Mouse (Mus musculus) MN1 (cell line): ENCODE results near the gene Fibp.

ENCODE experiments used
- DNase-seq: peaks from one replicate; pipeline ENCODE4 v3.0.0-alpha.2; 2016; ENCODE audit warnings: low spot score

Gene Fibp

GRCm38 (mm10) chr19:5463791-5464562 lies 3.6 kb downstream of the Fibp start:
- DNase-seq = peak; percentile 25

DNA sequence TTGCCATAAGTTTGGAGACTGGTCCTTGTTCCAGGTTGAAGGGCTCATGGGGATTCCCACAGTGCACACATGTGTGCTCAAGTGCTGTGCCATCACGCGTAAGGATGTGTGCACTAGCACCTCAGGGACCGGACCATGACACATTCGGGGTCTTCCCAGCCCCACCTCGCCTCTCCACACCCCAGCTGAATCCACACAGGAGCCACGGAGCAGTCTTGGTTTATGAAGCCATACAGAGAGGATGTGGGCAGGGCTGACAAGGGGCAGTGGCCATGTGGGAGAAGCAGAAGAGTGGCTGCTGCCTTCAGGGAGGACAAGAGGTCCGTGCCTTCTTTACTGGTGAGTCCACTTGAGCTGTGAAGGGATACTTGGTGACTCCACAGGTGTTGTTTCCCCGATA lies 4.6 kb downstream of the Fibp start:
- no peak for DNase-seq

DNA sequence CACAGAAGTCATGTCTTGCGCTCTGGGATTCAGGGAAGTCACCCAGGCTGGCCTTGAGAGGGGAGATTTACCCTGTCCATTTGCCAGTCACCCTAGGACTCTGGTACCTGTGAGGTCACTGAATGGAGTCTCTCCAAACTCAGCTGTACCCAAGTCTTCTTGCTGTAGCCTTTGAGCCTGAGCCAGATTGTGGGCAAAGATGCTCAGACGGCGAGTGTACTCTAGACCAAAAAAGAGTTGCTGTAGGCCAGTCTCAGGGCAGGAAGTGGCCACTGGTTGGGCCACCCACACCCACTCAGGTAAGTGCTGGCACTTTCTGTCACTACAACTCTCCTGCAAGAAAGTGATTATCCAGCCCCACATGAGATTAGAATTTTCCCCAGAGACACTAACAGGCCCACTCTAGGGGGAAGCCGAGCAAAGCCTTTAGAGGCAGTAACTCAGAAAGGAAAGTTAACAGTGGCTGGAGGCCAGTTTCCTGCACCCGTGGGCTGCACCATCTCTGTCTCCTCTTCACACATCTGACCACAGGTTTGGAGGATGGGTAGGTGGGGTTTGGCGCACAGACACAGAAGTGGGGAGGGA lies 6.6 kb downstream of the Fibp start:
- DNase-seq = no peak

- DNase-seq = no peak
Observed at GRCm38 (mm10) chr19:5468374-5468773, 8.0 kb downstream of the Fibp start, which contains the start of gene Ctsw. TSS of gene Ctsw (minus strand) at chr19:5468507.

DNA sequence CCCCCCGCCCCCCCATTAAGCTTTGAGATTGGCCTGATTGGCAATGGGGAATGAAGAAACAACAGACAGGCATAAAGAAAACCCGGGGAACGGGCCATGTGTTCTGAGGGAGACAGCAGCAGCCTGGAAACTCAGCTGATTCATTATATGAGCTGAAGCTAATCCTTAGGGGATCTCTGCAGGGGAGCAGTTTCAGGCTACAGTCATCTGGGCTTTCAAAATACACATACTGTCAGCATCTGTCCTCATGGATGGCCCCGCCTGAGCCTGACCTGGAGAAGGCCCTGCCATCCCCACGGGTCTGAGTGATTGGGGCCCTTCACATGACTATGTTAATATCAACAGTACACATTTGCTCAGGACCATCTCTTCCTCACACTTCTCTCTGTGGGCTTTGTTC lies 11.4 kb downstream of the Fibp start:
- DNase-seq = peak; percentile 47

DNA sequence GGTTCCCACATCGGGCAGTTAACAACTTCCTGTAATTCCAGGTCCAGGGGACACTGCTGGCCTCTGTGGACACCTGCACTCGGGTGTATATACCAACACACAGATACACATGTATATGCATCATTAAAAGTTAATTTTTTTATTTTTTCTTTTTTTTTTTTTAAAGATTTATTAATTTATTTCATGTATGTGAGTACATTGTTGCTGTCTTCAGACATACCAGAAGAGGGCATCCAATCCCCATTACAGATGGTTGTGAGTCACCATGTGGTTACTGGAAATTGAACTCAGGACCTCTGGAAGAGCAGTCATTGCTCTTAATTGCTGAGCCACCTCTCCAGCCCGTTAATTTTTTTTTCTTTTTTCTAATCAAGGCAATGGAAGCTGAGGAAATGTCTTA lies 12.4 kb downstream of the Fibp start:
- no peak for DNase-seq

- no peak for DNase-seq
Observed at GRCm38 (mm10) chr19:5473720-5474119, 13.3 kb downstream of the Fibp start, which contains the start of gene Efemp2. TSS of gene Efemp2 (plus strand) at chr19:5473954.

DNA sequence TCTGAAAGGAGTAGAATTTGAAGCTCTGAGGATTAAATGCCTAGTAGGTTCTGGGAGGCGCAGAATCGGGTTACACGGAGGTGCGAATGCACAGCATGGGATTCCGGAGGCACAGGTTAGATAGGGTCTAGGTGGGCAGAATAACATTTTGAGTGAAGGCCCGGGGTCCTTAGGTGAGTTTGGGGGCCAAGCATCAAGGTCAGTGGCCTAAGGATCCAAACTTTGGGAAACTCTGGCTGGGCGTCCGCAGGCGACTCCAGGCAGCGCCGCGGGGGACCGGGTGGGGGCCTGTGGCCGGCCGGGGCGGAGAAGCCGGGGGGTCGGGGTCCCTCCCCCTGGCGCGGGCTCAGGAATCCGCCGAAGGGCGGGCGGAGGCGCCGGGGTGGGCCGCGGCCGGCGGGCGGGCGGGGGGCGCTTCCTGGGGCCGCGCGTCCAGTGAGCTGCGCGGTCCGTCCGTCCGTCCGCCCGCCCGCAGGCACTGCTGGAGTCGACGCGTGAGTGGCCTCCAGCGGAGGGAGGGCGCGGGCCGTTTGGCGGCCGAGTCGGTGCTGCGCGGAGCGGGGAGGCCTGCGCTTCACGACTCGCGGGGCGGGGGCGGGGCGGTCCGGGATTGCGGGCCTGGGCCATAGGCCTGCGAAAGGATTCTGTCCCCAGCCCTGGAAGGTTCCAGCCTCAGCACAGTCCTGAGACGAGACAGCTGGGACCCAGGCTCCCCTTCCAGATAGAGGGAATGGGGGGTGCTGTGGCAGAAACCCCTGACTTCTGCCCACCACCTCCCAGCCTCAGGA lies 14.1 kb downstream of the Fibp start:
- DNase-seq = peak; percentile 44

- DNase-seq = no peak
Observed at GRCm38 (mm10) chr19:5475069-5475714, 14.8 kb downstream of the Fibp start.

DNA sequence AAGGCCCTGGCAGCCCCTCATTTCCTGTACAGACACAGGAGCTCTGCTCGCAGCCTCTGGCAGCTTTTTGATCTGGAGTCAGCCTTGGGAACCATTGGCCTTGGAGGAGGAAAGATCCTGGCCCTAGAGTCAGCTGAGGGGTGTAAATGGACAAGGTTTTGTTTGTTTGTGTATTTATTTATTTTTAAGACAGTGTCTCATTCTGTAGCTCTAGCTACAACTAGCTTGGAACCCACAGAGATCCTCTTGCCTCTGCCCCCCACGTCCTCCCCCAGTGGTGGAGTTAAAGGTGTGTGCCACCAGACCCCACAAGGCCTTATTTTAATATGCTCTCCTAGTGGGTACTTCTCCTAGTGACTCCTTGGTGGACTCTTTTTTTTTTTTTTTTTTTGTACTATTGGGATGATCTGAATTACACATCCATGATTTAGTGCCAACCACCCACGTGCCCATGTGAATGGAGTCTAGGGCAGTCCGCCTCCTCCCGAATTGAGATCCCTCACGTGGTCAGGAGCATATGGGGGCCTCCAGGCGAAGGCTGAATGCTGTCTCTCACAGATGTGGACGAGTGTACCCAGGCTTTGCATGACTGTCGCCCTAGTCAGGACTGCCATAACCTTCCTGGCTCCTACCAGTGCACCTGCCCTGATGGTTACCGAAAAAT lies 16.7 kb downstream of the Fibp start:
- DNase-seq = no peak

DNA sequence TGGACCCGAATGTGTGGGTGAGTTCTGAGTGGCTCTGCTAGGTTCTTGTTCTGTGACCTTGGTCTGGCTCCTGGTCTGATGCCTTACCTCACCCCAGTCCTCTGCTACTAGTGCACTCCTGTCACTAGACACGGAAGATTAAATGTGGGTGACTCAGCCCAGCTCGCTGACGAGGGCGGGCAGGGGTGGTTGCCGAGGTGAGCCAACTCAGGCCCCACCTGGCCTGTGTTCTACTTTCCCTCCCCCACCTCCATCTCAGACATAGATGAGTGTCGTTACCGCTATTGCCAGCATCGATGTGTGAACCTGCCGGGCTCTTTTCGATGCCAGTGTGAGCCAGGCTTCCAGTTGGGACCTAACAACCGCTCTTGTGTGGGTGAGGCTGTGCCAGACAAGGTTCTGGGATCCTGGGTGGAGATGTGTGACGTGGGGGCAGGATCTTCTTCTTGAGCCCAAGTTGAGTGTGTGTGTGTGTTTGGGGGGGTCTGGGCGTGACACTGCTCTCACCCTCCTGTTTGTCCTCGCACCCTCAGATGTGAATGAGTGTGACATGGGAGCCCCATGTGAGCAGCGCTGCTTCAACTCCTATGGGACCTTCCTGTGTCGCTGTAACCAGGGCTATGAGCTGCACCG lies 17.4 kb downstream of the Fibp start:
- no peak for DNase-seq

GRCm38 (mm10) chr19:5480016-5480415 lies 19.6 kb downstream of the Fibp start:
- no peak for DNase-seq

GRCm38 (mm10) chr19:5481398-5481797 lies 21.0 kb downstream of the Fibp start:
- DNase-seq = no peak

GRCm38 (mm10) chr19:5483386-5484359 lies 23.3 kb downstream of the Fibp start:
- no peak for DNase-seq

DNA sequence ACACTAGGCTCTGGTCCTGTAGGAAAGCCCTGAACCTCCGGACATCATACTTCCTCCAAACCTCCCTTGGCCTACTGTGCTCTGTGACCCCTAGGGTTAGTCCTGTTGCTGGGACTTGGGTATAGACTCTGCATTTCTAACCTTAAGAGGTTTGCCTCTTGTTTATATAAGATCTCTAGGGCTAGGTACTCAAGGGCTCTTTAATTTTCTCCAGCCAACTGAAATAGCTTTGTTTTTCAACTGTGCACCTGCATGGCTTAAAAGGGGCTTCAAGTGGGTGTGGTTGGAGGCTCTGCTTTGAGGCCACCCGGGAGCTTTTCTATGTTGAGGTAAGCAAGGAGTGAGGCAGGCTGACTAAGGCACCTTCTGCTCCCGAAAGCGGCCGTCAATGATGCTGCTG lies 24.1 kb downstream of the Fibp start:
- DNase-seq = no peak

DNA sequence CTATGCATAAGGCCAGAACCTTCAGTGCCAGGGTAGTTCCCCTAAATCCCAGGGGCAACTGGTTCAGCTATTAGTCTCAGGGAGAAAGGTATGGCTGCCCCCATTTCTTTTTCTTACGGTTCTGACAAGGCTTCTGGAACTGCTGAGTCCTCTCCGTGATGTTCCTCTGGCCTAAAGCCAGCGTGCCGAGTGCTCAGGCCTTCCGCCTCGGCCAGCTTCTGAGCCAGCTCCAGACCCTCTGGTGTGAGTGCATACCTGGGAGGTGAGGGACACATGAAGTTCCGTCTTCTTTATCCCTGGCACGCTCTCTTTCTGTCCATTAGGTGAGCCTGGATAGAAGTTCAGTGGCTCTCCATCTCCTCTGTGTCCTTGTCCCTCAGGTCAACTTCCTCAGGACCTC lies 25.0 kb downstream of the Fibp start:
- no peak for DNase-seq

GRCm38 (mm10) chr19:5485821-5486220 lies 25.4 kb downstream of the Fibp start:
- DNase-seq = no peak

GRCm38 (mm10) chr19:5486286-5486685 lies 25.9 kb downstream of the Fibp start:
- DNase-seq = no peak

GRCm38 (mm10) chr19:5486771-5487170 lies 26.4 kb downstream of the Fibp start:
- DNase-seq = no peak
